Mouse (Mus musculus) kidney, postnatal 0 days (tissue): Measurements from ENCODE around the gene C530008M17Rik. TPM values are rescaled to one million over a fixed set of nuclear protein-coding genes. Genes with fewer than 3 reads are reported as not detected.

Experiments used
- ATAC-seq: fragments of 200-750 bp; cut with Nextera tagmentation; replicated peaks from 2 replicates; pipeline ENCODE4 v1.8.0; 2017; ENCODE audit warnings: low read depth, moderate number of reproducible peaks, moderate TSS enrichment, moderate library complexity; ENCODE audit not compliant: low FRiP score
- DNase-seq: peaks from one replicate; pipeline ENCODE4 v3.0.0-alpha.2; 2016; ENCODE audit warnings: low spot score
- H3K27ac ChIP-seq: fragments of 300-500 bp; sonication (generic); 2 replicates; pipeline ENCODE4 v1.5.1; 2014; ENCODE audit warnings: mild to moderate bottlenecking
- H3K27me3 ChIP-seq: fragments of 300-500 bp; sonication (generic); 2 replicates; pipeline ENCODE4 v1.6.1; 2014; ENCODE audit warnings: low read length, mixed read lengths; ENCODE audit not compliant: insufficient read depth
- H3K36me3 ChIP-seq: fragments of 300-500 bp; sonication (generic); 2 replicates; pipeline ENCODE4 v1.6.1; 2014; ENCODE audit warnings: low read length, mixed read lengths; ENCODE audit not compliant: insufficient read depth
- H3K4me1 ChIP-seq: fragments of 300-500 bp; sonication (generic); replicated peaks from 2 replicates; pipeline ENCODE4 v1.6.1; 2014; ENCODE audit warnings: antibody characterized with exemption, low read length, mixed read lengths; ENCODE audit not compliant: insufficient read depth
- H3K4me2 ChIP-seq: fragments of 300-500 bp; sonication (generic); 2 replicates; pipeline ENCODE4 v1.6.1; 2014; ENCODE audit warnings: mild to moderate bottlenecking, low read length, moderate library complexity, mixed read lengths
- H3K4me3 ChIP-seq: fragments of 300-500 bp; sonication (generic); replicated peaks from 2 replicates; pipeline ENCODE4 v1.5.1; 2014; ENCODE audit warnings: low read depth, low read length
- H3K9ac ChIP-seq: fragments of 300-500 bp; sonication (generic); 2 replicates; pipeline ENCODE4 v1.6.1; 2014; ENCODE audit warnings: low read depth, low read length
- H3K9me3 ChIP-seq: fragments of 300-500 bp; sonication (generic); replicated peaks from 2 replicates; pipeline ENCODE4 v1.6.1; 2016; ENCODE audit warnings: low read length, inconsistent platforms, mixed read lengths
- CTCF ChIP-seq: IDR thresholded peaks from 2 replicates; pipeline ENCODE4 v1.5.1; 2016; ENCODE audit warnings: antibody characterized with exemption, low read depth, mild to moderate bottlenecking, moderate library complexity
- WGBS: fragments of 180-500 bp; shearing (Covaris S2); extraction: QIAGEN DNeasy Blood & Tissue Kit; methylation state at CpG from one replicate; pipeline ENCODE4 v1.1.7; 2014; 5-methylcytosine and 5-hydroxymethylcytosine counted together
- polyA plus RNA-seq: library from polyadenylated mRNA; unstranded; fragments of >200 nt; fragmentation: Nextera tagmentation; extraction: Ambion mirVana; gene quantifications from 2 replicates; pipeline ENCODE4 v1.2.1, GENCODE M21; 2015

The C530008M17Rik gene
- polyA plus RNA-seq, 1 experiment from 2014 or later: 6.8 TPM

- WGBS: 80% methylated on average over 4 of the region's 4 CpGs
- H3K27me3 ChIP-seq: peaks cover 9% of the 10 kb centered on the region; the same call in 1 of the 2 replicates
- ATAC-seq: no peak
These were observed 195.0 kb downstream of the C530008M17Rik start for GRCm38 (mm10) chr5:76851316-76851715.

GRCm38 (mm10) chr5:76853549-76853948 is 197.2 kb downstream of the C530008M17Rik start:
- 15% methylated on average over 10 of the region's 10 CpGs for WGBS
- Histone ChIP-seq H3K36me3 (no peaks in the 10 kb centered on the region), H3K4me1 (peaks cover 10% of the 10 kb centered on the region), H3K9ac (no peak overlapping the region), H3K9me3 (no peaks in the 10 kb centered on the region), H3K4me2 (no peak overlapping the region), H3K27me3 (peaks cover 14% of the 10 kb centered on the region; the same call in 1 of the 2 replicates), H3K27ac (no peak overlapping the region), H3K4me3 (no peak overlapping the region)
- peak; percentile 81 for ATAC-seq
- TF ChIP-seq CTCF: peak; percentile 97
- DNase-seq: peak; percentile 89

More at GRCm38 (mm10) chr5:76851316-76851715, 195.0 kb downstream of the C530008M17Rik start:
- H3K27ac ChIP-seq: no peak overlapping the region
- peaks cover 4% of the 10 kb centered on the region; the same call in 1 of the 2 replicates for H3K4me1 ChIP-seq
- no peaks in the 10 kb centered on the region for H3K36me3 ChIP-seq
- no peak overlapping the region for H3K9ac ChIP-seq
- no peak overlapping the region for H3K4me3 ChIP-seq
- no peak for DNase-seq
- H3K4me2 ChIP-seq: no peak overlapping the region
- no peak for TF ChIP-seq CTCF
- H3K9me3 ChIP-seq: no peaks in the 10 kb centered on the region

GRCm38 (mm10) chr5:76855829-76856600 is 199.7 kb downstream of the C530008M17Rik start:
- DNase-seq: peak; percentile 20
- Histone ChIP-seq H3K27ac (no peak overlapping the region), H3K9ac (0 out of 2 replicates have a peak overlapping the region, but pooled peaks have one; percentile 18), H3K4me1 (peaks cover 10% of the 10 kb centered on the region), H3K36me3 (no peaks in the 10 kb centered on the region), H3K4me2 (peak overlapping the region; percentile 72), H3K27me3 (peaks cover 14% of the 10 kb centered on the region; the same call in 1 of the 2 replicates), H3K9me3 (no peaks in the 10 kb centered on the region), H3K4me3 (peak overlapping the region; percentile 35)
- TF ChIP-seq CTCF: no peak
- ATAC-seq: no peak
- WGBS: 25% methylated on average over 25 of the region's 25 CpGs

GRCm38 (mm10) chr5:76857103-76858015 is 201.0 kb downstream of the C530008M17Rik start:
- 0 out of 2 replicates have a peak, but pooled peaks have one; percentile 33 for ATAC-seq
- WGBS: 18% methylated on average over 62 of the region's 62 CpGs

GRCm38 (mm10) chr5:76858444-76858843 is 202.1 kb downstream of the C530008M17Rik start:
- Histone ChIP-seq H3K27ac (no peak overlapping the region), H3K9me3 (no peaks in the 10 kb centered on the region), H3K4me3 (no peak overlapping the region), H3K36me3 (no peaks in the 10 kb centered on the region), H3K4me2 (no peak overlapping the region), H3K27me3 (peaks cover 14% of the 10 kb centered on the region; the same call in 1 of the 2 replicates), H3K9ac (no peak overlapping the region), H3K4me1 (peaks cover 10% of the 10 kb centered on the region)
- TF ChIP-seq CTCF: no peak
- 83% methylated on average over 13 of the region's 13 CpGs for WGBS
- DNase-seq: no peak
- ATAC-seq: no peak

More at GRCm38 (mm10) chr5:76857103-76858015, 201.0 kb downstream of the C530008M17Rik start:
- peak overlapping the region; percentile 72 for H3K4me2 ChIP-seq
- no peak for TF ChIP-seq CTCF
- H3K4me3 ChIP-seq: peak overlapping the region; percentile 35
- H3K36me3 ChIP-seq: no peaks in the 10 kb centered on the region
- H3K4me1 ChIP-seq: peaks cover 10% of the 10 kb centered on the region
- peak; percentile 53 for DNase-seq
- peak overlapping the region; percentile 24; the same call in 1 of the 2 replicates for H3K9ac ChIP-seq
- no peaks in the 10 kb centered on the region for H3K9me3 ChIP-seq
- no peak overlapping the region for H3K27ac ChIP-seq
- H3K27me3 ChIP-seq: peaks cover 14% of the 10 kb centered on the region; the same call in 1 of the 2 replicates

GRCm38 (mm10) chr5:76866819-76867218 is 210.5 kb downstream of the C530008M17Rik start:
- no peak overlapping the region for H3K4me2 ChIP-seq
- H3K27ac ChIP-seq: no peak overlapping the region
- H3K4me3 ChIP-seq: no peak overlapping the region
- H3K36me3 ChIP-seq: 0 out of 2 replicates have a peak, but pooled peaks cover 9% of the 10 kb centered on the region
- no peak for ATAC-seq
- no peak overlapping the region for H3K9ac ChIP-seq
- H3K4me1 ChIP-seq: no peaks in the 10 kb centered on the region
- no peak for TF ChIP-seq CTCF
- WGBS: 65% methylated on average over 8 of the region's 8 CpGs
- no peaks in the 10 kb centered on the region for H3K27me3 ChIP-seq
- no peak for DNase-seq
- no peaks in the 10 kb centered on the region for H3K9me3 ChIP-seq
